Mouse (Mus musculus) MN1 (cell line): ENCODE measurements around the gene Gm28539.
"Not testable (repeated sequence)": the region's sequence is repeated elsewhere in the genome, so short reads cannot be mapped to it uniquely, and the experiment has no call there.

Experiments used
- DNase-seq: peaks from one replicate; pipeline ENCODE4 v3.0.0-alpha.2; 2016; ENCODE audit warnings: low spot score

Gm28539 gene

GRCm38 (mm10) chr16:18858551-18858950 is 22.2 kb downstream of the Gm28539 start:
- peak; percentile 31 for DNase-seq

- peak; percentile 67 for DNase-seq
These were observed 23.8 kb downstream of the Gm28539 start for GRCm38 (mm10) chr16:18860186-18860585.

GRCm38 (mm10) chr16:18870495-18870894 is 34.1 kb downstream of the Gm28539 start:
- not testable (repeated sequence) for DNase-seq

GRCm38 (mm10) chr16:18876091-18876441 is 39.7 kb downstream of the Gm28539 start:
- DNase-seq = no peak

- DNase-seq = peak; percentile 94
These were observed 40.3 kb downstream of the Gm28539 start, which contains the start of the genes Mrpl40 and Hira for GRCm38 (mm10) chr16:18876442-18877308. Mrpl40 (minus strand) TSS chr16:18876862. Hira (plus strand) TSS chr16:18877037.

GRCm38 (mm10) chr16:18877386-18878090 is 41.2 kb downstream of the Gm28539 start:
- peak; percentile 82 for DNase-seq

- DNase-seq = no peak
These were observed 41.8 kb downstream of the Gm28539 start for GRCm38 (mm10) chr16:18878091-18878720.

GRCm38 (mm10) chr16:18884044-18884443 is 47.7 kb downstream of the Gm28539 start:
- DNase-seq = no peak

GRCm38 (mm10) chr16:18893840-18894372 is 57.5 kb downstream of the Gm28539 start:
- DNase-seq = no peak

- DNase-seq = no peak
These were observed 58.9 kb downstream of the Gm28539 start for GRCm38 (mm10) chr16:18895249-18895648.

GRCm38 (mm10) chr16:18896429-18896828 is 60.0 kb downstream of the Gm28539 start:
- DNase-seq = peak; percentile 79

- DNase-seq = no peak
These were observed 69.3 kb downstream of the Gm28539 start for GRCm38 (mm10) chr16:18905648-18906047.

- no peak for DNase-seq
These were observed 79.7 kb downstream of the Gm28539 start for GRCm38 (mm10) chr16:18916064-18916463.

GRCm38 (mm10) chr16:18921771-18922170 is 85.4 kb downstream of the Gm28539 start:
- no peak for DNase-seq

- no peak for DNase-seq
These were observed 91.6 kb downstream of the Gm28539 start for GRCm38 (mm10) chr16:18927963-18928362.

- DNase-seq = no peak
These were observed 102.1 kb downstream of the Gm28539 start for GRCm38 (mm10) chr16:18938321-18939082.

- DNase-seq = no peak
These were observed 107.5 kb downstream of the Gm28539 start for GRCm38 (mm10) chr16:18943906-18944305.

GRCm38 (mm10) chr16:18948941-18949340 is 112.6 kb downstream of the Gm28539 start:
- no peak for DNase-seq

GRCm38 (mm10) chr16:18950351-18950750 is 114.0 kb downstream of the Gm28539 start:
- DNase-seq = no peak

GRCm38 (mm10) chr16:18952813-18953212 is 116.4 kb downstream of the Gm28539 start:
- DNase-seq = no peak

GRCm38 (mm10) chr16:18955070-18955469 is 118.7 kb downstream of the Gm28539 start:
- DNase-seq = no peak

GRCm38 (mm10) chr16:18963486-18963885 is 127.1 kb downstream of the Gm28539 start:
- DNase-seq = no peak
